Mouse (Mus musculus) embryo, embryonic 11 days (tissue): Measurements from ENCODE around the gene Slc38a1.
A peak's percentile ranks its signal among the peaks of the same experiment; 100 is the strongest.

ENCODE experiments used
- DNase-seq: peaks from one replicate; pipeline ENCODE4 v3.0.0-alpha.2; 2015

The Slc38a1 gene

DNA sequence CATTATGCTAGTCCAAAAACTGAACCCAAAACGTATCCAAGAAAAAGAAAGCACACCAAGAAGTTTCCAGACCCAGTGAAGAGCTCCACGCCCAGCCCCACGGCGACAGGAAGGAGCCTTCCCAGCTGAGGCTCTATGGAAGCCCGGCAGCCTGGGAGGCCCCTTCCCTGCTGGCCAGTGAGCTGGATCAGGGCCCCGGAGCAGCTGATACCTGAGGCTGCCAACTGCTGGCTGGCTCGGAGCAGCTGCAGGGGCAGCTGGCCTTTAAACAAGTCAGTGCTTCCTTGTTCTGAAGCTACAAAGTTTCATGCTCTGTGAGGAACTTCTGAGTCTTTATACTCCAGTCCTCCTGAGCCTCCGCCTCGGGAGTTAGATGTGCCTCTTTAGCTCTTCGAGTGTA is 38.4 kb downstream of the Slc38a1 start:
- peak; percentile 23 for DNase-seq

DNA sequence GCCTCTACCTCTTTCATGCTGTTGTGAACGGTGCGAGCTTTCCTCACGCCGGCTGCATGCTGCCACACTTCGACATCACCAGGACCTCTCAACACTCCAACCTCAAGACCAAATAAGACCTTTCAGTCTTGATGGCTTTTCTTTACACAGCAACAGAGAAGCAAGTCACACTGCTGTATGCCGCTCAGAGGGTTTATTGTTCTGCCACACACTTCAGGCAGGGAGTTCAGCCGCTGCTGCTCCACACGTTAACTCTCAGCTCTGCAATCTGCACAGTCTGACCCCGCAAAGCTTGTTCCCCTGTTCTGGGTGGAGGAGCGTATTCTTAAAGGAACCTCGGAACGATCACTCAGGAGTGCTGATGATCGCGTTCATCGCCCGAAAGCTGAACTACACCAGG is 40.7 kb downstream of the Slc38a1 start:
- no peak for DNase-seq

GRCm38 (mm10) chr15:96599852-96600781 is 42.6 kb downstream of the Slc38a1 start:
- no peak for DNase-seq

DNA sequence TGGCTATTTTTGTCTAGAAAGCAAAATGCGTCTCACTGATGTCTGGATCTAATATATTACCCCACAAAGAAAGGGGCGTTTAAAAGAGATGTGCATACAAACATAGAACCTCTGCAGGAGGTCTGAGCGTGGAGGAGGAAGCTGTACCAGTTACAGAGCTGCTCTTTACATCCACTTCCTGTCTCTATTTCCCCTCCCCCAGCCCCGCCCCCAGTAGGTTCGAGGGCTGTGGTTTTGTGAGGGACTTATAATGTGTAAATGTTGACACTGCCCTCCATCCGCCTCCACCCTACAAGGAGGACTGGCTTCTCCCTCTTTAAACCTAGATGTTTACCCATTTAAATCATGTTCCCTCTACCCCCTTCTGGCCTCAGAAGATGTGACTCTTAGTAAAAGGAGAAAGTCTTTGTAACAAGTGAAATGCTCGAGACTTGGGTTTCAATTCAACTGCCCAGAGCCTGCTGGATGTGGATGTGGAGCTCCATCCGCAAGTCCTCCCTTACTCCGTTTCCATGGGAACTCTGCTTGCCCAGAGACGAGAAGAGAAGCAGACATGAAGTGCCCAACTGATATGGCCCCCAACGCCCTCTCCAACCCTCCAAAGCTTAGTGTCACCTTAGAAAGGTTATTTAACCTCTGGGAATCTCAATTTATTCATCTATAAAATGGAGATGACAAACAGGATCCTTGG is 43.7 kb downstream of the Slc38a1 start:
- DNase-seq, result no peak

- no peak for DNase-seq
Observed at GRCm38 (mm10) chr15:96597116-96597515, 45.6 kb downstream of the Slc38a1 start.

DNA sequence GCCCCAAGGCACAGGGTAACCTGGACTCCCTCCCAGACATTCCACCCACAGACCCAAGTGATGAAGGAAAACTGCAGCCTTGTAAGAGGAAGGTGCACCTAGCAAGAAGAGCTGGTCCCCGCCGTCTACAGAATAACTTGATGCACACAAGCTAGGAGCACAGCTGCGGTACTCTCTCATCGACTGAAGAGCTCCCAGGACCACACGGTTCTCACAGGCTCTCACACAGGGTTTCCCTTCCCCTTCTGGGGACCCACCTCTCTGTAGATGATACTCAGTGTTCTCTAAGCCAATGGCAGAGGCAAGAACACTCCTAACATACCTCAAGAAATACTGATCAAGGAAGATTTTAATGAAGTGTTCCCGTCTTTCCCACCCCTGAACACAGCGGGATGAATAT is 48.4 kb downstream of the Slc38a1 start:
- no peak for DNase-seq

DNA sequence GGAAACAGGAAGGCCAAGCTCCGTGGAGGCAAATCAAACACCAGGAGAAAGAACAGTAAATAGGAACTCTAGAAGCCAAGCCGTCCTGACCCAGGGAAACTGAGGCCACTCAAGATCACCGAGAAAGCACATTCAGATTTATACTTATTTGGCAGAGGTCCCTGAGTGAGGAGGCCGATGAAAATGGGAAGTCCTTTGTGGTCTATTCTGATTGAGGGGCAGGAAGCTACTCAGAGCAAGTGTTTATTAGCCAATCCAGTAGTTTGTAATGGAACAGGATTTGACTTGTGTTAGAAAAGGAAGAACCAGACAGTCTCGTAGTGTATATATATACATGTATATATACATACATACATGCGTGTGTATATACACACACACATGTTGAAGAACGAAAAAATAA is 48.8 kb downstream of the Slc38a1 start:
- DNase-seq, result no peak

DNA sequence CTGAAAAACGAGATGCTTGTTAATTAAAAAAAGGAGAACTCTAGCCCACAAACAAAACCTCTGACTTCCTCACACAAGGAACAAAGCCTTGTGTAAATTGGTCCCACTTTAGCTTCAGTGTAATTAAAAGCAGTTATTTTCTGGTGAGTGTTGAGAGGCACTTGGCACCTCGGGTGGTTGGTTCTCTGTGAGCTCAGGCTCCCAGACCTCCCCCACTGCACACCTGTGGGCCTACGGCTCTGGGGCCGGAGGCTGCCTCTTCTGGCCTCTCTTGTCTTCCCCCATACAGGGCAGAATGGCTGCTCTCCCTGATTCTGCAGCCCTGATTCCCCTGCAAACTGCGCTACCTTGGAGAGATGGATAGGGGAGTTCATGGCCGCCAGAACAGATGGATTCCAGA is 49.3 kb downstream of the Slc38a1 start:
- no peak for DNase-seq

GRCm38 (mm10) chr15:96592976-96593375 is 49.7 kb downstream of the Slc38a1 start:
- no peak for DNase-seq

GRCm38 (mm10) chr15:96591876-96592417 is 50.8 kb downstream of the Slc38a1 start:
- DNase-seq, result no peak

- DNase-seq, result no peak
Observed at GRCm38 (mm10) chr15:96588996-96589657, 53.6 kb downstream of the Slc38a1 start.

DNA sequence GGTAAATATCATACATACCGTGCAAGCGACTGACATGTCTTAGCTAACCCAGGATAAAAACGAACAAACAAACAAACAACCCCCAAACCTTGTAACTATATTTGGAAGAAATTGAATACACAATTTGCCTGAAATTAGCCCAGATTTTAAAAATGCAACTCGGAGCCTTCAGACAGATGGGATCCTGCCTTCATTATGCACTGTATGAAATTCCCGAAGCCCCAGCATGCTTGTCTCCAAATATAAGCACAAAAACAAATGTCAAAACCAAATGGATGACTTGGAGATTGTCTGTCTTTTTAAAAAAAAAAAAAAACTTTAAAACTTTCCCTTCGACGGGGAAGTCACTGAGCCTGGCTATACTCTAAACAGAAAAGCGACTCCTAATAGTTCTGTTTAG is 54.7 kb downstream of the Slc38a1 start:
- no peak for DNase-seq

DNA sequence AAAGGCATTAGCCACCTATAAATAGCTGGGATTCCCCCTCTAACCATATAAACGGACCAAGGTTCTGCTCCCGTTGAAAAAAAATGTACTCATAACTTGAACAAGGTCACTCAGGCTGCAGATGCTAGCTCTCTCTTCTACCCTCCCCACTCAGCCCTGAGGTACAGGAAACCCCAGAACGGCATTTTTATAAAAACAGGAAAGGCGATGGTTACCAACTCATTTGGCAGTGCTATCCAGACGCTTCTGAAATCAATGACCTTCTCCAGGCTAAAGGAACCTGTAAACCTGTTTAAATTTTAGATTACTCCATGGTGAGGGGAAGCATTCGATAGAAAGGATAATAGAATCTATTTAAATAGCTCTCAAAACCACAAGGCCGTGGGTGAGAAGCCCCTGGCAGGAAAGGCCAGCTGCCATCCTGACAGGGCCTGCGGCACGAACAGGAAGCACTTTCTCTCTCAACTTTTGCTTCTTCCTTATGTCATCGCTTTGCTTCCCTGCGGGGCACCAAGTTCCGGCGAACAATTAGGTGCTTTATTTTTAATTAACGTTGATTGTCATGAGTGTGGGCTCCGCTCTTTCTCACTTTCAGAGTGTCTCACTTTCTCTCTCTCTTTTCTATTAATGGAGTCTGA is 59.2 kb downstream of the Slc38a1 start:
- no peak for DNase-seq

GRCm38 (mm10) chr15:96576998-96577397 is 65.7 kb downstream of the Slc38a1 start:
- DNase-seq, result no peak

DNA sequence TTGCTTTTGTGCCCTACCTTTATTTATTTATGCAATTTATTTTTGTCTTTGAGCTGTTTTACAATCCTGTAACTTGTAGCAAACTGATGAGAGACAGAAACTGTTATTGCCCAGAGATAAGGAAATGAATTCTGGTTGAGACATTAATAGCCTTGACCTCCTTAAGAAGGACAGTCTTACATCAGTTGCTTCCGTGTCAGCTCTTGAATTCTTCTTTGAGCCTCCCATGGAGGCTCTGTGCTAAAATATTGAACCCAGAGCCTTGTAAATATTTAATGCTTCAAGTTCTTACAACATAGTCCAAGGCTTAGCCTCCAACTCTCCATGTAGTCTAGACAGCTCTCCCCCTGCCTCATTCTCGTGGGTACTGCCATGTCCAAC is 73.7 kb downstream of the Slc38a1 start:
- DNase-seq, result no peak

GRCm38 (mm10) chr15:96568271-96568982 is 74.3 kb downstream of the Slc38a1 start:
- no peak for DNase-seq

GRCm38 (mm10) chr15:96566850-96567271 is 75.9 kb downstream of the Slc38a1 start:
- peak; percentile 84 for DNase-seq

- DNase-seq, result no peak
Observed at GRCm38 (mm10) chr15:96563852-96564251, 78.9 kb downstream of the Slc38a1 start.

DNA sequence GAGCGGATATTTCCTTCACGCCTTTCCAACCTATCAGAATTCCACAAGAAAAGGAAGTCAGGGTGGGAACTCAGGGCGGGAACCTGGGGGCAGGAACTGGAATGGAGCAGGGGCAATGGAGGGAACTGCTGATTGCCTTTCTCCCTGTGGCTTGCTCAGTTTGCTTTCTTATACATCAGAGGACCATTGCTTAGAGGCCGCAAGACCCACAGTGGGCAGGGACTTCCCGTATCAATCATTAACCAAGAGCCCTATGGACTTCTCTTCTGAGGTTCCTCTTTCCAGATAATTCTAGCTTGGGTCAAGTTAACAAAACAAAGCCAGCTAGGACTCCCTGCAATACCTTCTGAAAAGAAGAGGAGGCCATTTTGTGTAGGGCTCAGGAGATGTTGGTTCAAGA is 80.2 kb downstream of the Slc38a1 start:
- no peak for DNase-seq

DNA sequence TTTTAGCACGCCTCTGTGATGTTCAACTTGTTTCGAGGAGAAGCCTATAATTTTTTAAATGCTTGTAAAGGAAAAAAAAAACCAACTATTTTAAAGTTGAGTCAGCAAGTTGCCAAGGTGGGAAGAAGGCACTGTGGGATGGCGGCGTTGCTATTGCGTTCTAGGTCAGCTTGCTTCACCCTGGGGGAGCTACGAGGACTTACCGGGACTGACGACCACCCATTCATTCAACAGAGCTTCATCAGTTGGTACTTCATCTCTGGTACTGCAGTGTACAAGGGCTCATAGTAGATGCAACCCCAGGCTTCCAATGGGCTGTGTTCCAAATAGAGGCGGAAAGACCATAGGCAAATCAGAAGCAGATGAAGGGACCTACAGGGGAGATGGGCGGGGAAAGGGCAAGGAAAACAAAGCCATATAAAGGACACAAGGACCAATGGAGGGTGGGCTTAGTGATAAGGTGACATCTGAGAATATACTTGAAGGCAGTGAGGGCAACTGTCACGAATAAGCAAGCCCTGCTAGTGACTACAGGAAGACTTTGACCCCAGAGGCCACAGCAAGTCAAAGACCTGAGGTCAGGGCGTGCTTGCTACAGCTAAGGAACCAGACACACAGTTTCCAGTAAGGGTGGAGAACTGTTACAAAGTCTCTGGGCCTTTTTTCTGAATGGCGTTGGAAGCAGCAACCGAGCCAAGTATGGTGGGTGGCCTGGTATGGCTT is 82.0 kb downstream of the Slc38a1 start:
- no peak for DNase-seq

DNA sequence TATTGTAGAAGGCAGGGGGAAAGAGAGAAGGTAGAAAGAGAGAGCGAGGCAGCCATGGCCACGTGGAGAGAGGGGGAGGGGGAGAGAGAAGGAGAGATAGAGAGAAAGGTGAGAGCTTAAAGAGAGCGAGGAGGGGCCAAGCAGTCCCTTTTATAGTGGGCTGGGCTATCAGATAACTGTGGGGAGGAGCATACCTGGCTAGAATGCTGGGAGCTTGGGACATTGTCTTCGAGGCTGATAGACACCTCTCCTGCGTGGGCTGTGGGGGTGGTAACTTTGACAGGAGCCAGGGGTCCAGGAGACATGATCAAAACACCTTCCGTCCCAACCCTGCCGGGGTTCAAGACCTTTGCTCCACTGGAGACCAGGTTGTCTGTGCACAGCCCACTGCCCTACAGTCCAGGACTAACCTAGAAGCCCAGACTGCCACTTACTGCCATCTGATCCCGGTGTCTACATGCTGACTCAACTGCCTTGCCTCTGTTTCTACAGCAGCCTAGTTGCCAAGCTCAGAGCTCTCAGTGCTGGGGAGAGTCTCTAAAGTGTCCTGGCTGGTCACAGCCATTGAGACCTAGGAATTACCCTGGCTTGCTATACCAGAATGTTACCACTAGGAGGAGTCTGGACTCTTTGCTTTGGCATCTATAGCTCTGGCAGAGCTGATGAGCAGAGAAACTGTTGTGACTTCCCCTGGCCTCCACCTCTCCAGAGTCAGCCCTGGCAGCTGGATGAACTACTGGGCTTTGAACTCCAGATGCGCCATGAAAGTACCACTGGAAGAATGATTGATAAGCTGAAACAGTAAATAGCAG is 90.9 kb downstream of the Slc38a1 start:
- peak; percentile 83 for DNase-seq
